Mouse (Mus musculus): Measurements from ENCODE around the gene Nfil3.

- TF ChIP-seq POLR2A (IDR thresholded peaks at IDR 0.05; ENCODE audit: low read depth, low read length) (no peak), CTCF (conservative IDR thresholded peaks at IDR 0.05; ENCODE audit: insufficient read depth, insufficient read length, low read depth, low read length) (no peak)
Measured at GRCm38 (mm10) chr13:52928392-52928791, 52.5 kb downstream of the Nfil3 start.

Data from kidney, adult 2 months (tissue).